Mouse (Mus musculus): ENCODE measurements around the gene Serpina1e.
"Not testable (repeated sequence)": the region's sequence is repeated elsewhere in the genome, so short reads cannot be mapped to it uniquely, and the experiment has no call there.

Gene Serpina1e

GRCm38 (mm10) chr12:103962337-103962736, 3.6 kb upstream of the Serpina1e start:
- DNase-seq = no peak

GRCm38 (mm10) chr12:103961716-103962115, 2.9 kb upstream of the Serpina1e start:
- DNase-seq = no peak

GRCm38 (mm10) chr12:103956555-103956954, 2.2 kb downstream of the Serpina1e start:
- DNase-seq = not testable (repeated sequence)

GRCm38 (mm10) chr12:103952972-103953371, 5.8 kb downstream of the Serpina1e start:
- not testable (repeated sequence) for DNase-seq

- no peak for DNase-seq
Measured at GRCm38 (mm10) chr12:103946243-103946642, 12.5 kb downstream of the Serpina1e start.

GRCm38 (mm10) chr12:103909181-103909580, 49.6 kb downstream of the Serpina1e start:
- not testable (repeated sequence) for DNase-seq

GRCm38 (mm10) chr12:103907746-103908145, 51.0 kb downstream of the Serpina1e start:
- not testable (repeated sequence) for DNase-seq

- not testable (repeated sequence) for DNase-seq
Measured at GRCm38 (mm10) chr12:103904837-103905340, 53.9 kb downstream of the Serpina1e start, which contains the start of gene Serpina1c. Gene Serpina1c (minus strand): TSS chr12:103904887.

- DNase-seq = not testable (repeated sequence)
Measured at GRCm38 (mm10) chr12:103901929-103902328, 56.8 kb downstream of the Serpina1e start.

Measured in kidney, postnatal 14 days (tissue).